Mouse (Mus musculus) CD8-positive naive resting alpha-beta T cell, adult 2 months (primary cell): ENCODE results near the gene Tmem50a.
A peak's percentile ranks its signal among the peaks of the same experiment; 100 is the strongest.

Source experiments
- DNase-seq, 2 experiments: peaks; one replicate each; pipeline ENCODE4 v3.0.0; 2022; ENCODE audit warnings: low read depth in 2 of 2, low spot score in 2 of 2

The Tmem50a gene

DNA sequence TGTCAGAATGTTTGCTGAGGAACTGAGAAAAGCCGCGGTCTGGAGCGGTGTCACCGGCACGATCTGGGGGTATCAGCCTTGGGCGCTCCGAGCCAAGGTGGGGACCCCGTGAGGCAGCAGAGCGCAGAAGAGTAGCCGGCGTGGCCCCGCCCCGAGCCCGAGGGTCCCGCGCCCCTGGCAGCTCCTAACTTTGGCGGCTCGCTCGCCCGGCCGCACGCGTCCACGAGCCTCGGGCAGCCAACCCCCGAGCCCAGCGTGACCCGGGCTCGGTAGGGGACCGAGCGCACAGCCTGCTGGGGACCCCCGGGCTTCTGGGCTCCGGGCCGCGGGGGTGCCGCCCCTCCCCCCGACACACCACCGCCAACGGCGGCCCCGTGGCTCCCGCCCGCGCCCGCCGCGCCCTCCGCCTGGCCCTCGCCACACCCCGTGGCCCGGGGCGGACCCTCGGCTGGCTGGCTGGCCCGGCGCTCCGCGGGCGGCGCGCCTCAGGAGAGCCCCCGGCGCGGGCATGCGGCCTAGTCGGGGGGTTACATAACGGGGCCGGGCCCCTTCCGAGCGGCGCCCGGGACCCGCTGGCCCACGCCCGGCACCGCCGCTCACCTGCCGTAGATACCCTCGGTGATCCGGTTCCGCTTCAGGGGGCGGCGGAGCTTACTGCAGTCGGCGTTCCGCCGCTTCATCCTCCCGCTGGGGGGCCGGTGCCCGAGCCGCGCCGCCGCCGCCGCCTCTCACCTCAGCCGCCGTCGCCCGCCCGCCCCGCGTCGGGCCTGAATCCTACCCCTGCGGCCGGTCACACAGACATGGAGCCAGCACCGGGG, 62.2 kb downstream of the Tmem50a start:
- DNase-seq = peak; percentile 16 to 20

DNA sequence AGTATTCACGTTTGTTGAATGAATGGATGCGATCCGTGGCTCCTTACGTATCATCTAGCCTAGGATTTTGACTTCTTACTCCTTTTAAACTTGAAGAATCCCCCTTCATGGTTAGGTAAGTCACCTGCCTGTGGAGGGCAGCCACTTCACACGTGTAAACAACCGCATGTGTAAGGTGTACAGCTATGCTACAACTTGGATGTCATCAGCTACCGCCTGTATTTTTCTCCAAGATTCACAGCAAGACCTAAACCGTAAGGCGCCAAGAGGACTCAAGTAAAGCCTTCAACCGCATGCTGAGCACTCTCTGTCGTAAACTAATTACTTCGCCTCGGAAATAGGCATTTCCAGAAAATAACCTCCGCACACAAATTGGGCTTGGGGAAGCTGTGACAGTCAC, 62.9 kb downstream of the Tmem50a start:
- peak; percentile 10 to 16 for DNase-seq

DNA sequence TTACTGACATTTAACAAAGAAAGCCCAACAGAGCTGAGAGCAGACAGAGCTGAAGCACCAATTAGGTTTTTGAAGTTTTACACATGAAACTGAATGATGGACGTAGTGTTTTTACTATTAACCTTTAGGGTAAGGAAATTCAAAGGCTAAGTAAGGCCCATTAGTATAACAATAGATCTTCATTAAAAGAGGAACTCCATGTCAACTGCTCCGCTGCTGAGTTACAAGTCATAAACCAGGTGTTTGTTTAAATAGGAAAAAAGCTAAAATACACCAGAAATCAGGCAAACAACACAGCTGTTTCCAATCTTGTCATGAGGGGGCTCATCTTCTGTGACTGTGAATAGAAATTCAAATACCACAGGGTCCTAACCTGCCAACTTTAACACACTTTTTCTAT, 63.6 kb downstream of the Tmem50a start:
- DNase-seq = no peak

DNA sequence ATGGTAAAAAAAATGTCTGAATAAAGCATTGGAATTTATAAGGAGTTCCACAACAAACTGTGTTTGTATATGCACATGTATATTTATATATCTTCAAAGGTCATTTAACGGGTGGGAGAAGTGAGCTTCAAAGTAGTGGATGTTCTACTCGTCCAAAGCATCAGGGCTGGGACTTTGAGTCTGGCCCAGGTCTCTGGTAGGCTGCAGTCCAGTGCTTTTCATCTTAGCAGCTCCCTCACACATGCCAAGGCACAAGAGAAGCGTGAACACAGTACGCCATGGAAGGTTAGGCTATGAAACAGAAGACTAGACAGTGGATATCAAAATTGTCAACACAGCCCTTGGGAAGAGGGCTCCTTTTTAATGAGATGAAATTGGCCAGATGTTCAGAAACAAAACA, 64.3 kb downstream of the Tmem50a start:
- no peak for DNase-seq
